Mouse (Mus musculus) E14TG2a.4 (cell line): Measurements from ENCODE around the gene Fam117a.

Source experiments
- H3K27me3 ChIP-seq: 2 replicates; pipeline ENCODE4 v1.6.1; 2014; ENCODE audit warnings: low read length, control low read depth; ENCODE audit not compliant: insufficient read depth
- H3K36me3 ChIP-seq: 2 replicates; pipeline ENCODE4 v1.6.1; 2014; ENCODE audit warnings: low read length, control low read depth; ENCODE audit not compliant: insufficient read depth
- H3K4me1 ChIP-seq: replicated peaks from 2 replicates; pipeline ENCODE4 v1.6.1; 2014; ENCODE audit warnings: low read depth, low read length, control low read depth
- H3K4me3 ChIP-seq: replicated peaks from 2 replicates; pipeline ENCODE4 v1.5.1; 2014; ENCODE audit warnings: mild to moderate bottlenecking, low read length
- H3K9me3 ChIP-seq: 2 replicates; pipeline ENCODE4 v1.6.1; 2014; ENCODE audit warnings: low read length, control low read depth
- CTCF ChIP-seq: conservative IDR thresholded peaks from 2 replicates; pipeline ENCODE4 v1.5.1; 2014; ENCODE audit warnings: low read length
- NANOG ChIP-seq: IDR thresholded peaks from 2 replicates; pipeline ENCODE4 v1.6.1; 2014; ENCODE audit warnings: borderline replicate concordance, low read length, mixed read lengths
- POU5F1 ChIP-seq: IDR thresholded peaks from 2 replicates; pipeline ENCODE4 v1.6.1; 2014; ENCODE audit warnings: low read length, borderline replicate concordance

Fam117a gene

GRCm38 (mm10) chr11:95390420-95390819 is 53.6 kb downstream of the Fam117a start:
- Histone ChIP-seq H3K4me3 (no peak overlapping the region), H3K27me3 (no peaks in the 10 kb centered on the region), H3K36me3 (peaks cover 73% of the 10 kb centered on the region), H3K9me3 (no peaks in the 10 kb centered on the region), H3K4me1 (peaks cover 60% of the 10 kb centered on the region)
- TF ChIP-seq CTCF (no peak), NANOG (no peak), POU5F1 (no peak)

- Histone ChIP-seq H3K27me3 (no peaks in the 10 kb centered on the region), H3K9me3 (no peaks in the 10 kb centered on the region), H3K36me3 (peaks cover 70% of the 10 kb centered on the region), H3K4me3 (no peak overlapping the region), H3K4me1 (peaks cover 55% of the 10 kb centered on the region)
- TF ChIP-seq CTCF (no peak), NANOG (no peak), POU5F1 (no peak)
Measured at GRCm38 (mm10) chr11:95391201-95391600, 54.4 kb downstream of the Fam117a start.

GRCm38 (mm10) chr11:95391743-95392142 is 54.9 kb downstream of the Fam117a start:
- Histone ChIP-seq H3K4me3 (no peak overlapping the region), H3K9me3 (no peaks in the 10 kb centered on the region), H3K27me3 (no peaks in the 10 kb centered on the region), H3K4me1 (peaks cover 53% of the 10 kb centered on the region), H3K36me3 (peaks cover 64% of the 10 kb centered on the region)
- TF ChIP-seq POU5F1: no peak
- no peak for TF ChIP-seq CTCF
- TF ChIP-seq NANOG: no peak

GRCm38 (mm10) chr11:95392223-95392667 is 55.4 kb downstream of the Fam117a start:
- H3K4me3 ChIP-seq: no peak overlapping the region; the same call in 1 of the 2 replicates
- H3K4me1 ChIP-seq: peaks cover 49% of the 10 kb centered on the region
- H3K27me3 ChIP-seq: no peaks in the 10 kb centered on the region
- peaks cover 59% of the 10 kb centered on the region for H3K36me3 ChIP-seq
- TF ChIP-seq CTCF (no peak), NANOG (no peak), POU5F1 (no peak)
- no peaks in the 10 kb centered on the region for H3K9me3 ChIP-seq

GRCm38 (mm10) chr11:95392708-95393499 is 56.1 kb downstream of the Fam117a start:
- Histone ChIP-seq H3K4me3 (no peak overlapping the region), H3K27me3 (no peaks in the 10 kb centered on the region), H3K4me1 (peaks cover 42% of the 10 kb centered on the region), H3K36me3 (peaks cover 53% of the 10 kb centered on the region), H3K9me3 (no peaks in the 10 kb centered on the region)
- no peak for TF ChIP-seq NANOG

- H3K9me3 ChIP-seq: no peaks in the 10 kb centered on the region
- peaks cover 2% of the 10 kb centered on the region; the same call in 1 of the 2 replicates for H3K27me3 ChIP-seq
- peaks cover 39% of the 10 kb centered on the region for H3K4me1 ChIP-seq
- TF ChIP-seq POU5F1: no peak
- no peak for TF ChIP-seq NANOG
- no peak for TF ChIP-seq CTCF
- H3K36me3 ChIP-seq: peaks cover 47% of the 10 kb centered on the region
- H3K4me3 ChIP-seq: no peak overlapping the region
Measured at GRCm38 (mm10) chr11:95393500-95393816, 56.6 kb downstream of the Fam117a start.

GRCm38 (mm10) chr11:95394112-95394511 is 57.3 kb downstream of the Fam117a start:
- H3K4me3 ChIP-seq: no peak overlapping the region
- peaks cover 8% of the 10 kb centered on the region for H3K27me3 ChIP-seq
- TF ChIP-seq POU5F1: no peak
- TF ChIP-seq CTCF: no peak
- no peak for TF ChIP-seq NANOG
- H3K36me3 ChIP-seq: peaks cover 41% of the 10 kb centered on the region
- no peaks in the 10 kb centered on the region for H3K9me3 ChIP-seq
- peaks cover 38% of the 10 kb centered on the region for H3K4me1 ChIP-seq

- H3K4me1 ChIP-seq: peaks cover 35% of the 10 kb centered on the region
- peaks cover 25% of the 10 kb centered on the region for H3K27me3 ChIP-seq
- no peak overlapping the region for H3K4me3 ChIP-seq
- H3K9me3 ChIP-seq: no peaks in the 10 kb centered on the region
- TF ChIP-seq NANOG: no peak
- no peak for TF ChIP-seq CTCF
- peaks cover 16% of the 10 kb centered on the region for H3K36me3 ChIP-seq
Measured at GRCm38 (mm10) chr11:95396548-95396947, 59.7 kb downstream of the Fam117a start.
